Mouse (Mus musculus) spleen, adult 2 months (tissue): ENCODE measurements around the gene Tmod2. TPM values are rescaled to one million over a fixed set of nuclear protein-coding genes. Genes with fewer than 3 reads are reported as not detected.

Source experiments
- DNase-seq, 2 experiments: peaks; one replicate each; pipeline versions ENCODE4 v3.0.0 to v3.0.0-alpha.2; 2012 to 2021; ENCODE audit warnings: low spot score in 2 of 2, low read depth in 1 of 2
- H3K27ac ChIP-seq: fragments of 200-500 bp; 2 replicates; pipeline ENCODE4 v1.5.1; 2012; ENCODE audit warnings: low read length, inconsistent platforms; ENCODE audit not compliant: insufficient read depth
- H3K27me3 ChIP-seq: fragments of 200-500 bp; 2 replicates; pipeline ENCODE4 v1.6.1; 2012; ENCODE audit warnings: mild to moderate bottlenecking, moderate library complexity, low read length, inconsistent platforms; ENCODE audit not compliant: control insufficient read depth, insufficient read depth
- H3K36me3 ChIP-seq: fragments of 200-500 bp; 2 replicates; pipeline ENCODE4 v1.6.1; 2012; ENCODE audit warnings: mild to moderate bottlenecking, low read length, inconsistent platforms; ENCODE audit not compliant: control insufficient read depth, insufficient read depth
- H3K4me1 ChIP-seq: fragments of 200-500 bp; 2 replicates; pipeline ENCODE4 v1.6.1; 2011; ENCODE audit warnings: inconsistent platforms; ENCODE audit not compliant: control insufficient read depth, insufficient read depth, insufficient read length
- H3K4me3 ChIP-seq: fragments of 200-500 bp; 2 replicates; pipeline ENCODE4 v1.5.1; 2011; ENCODE audit warnings: mild to moderate bottlenecking, inconsistent platforms; ENCODE audit not compliant: insufficient read depth, insufficient read length; ENCODE audit errors: extremely low read depth
- CTCF ChIP-seq: fragments of 200-500 bp; IDR thresholded peaks from 2 replicates; pipeline ENCODE4 v1.5.1; 2011; ENCODE audit warnings: mild to moderate bottlenecking, inconsistent platforms; ENCODE audit not compliant: insufficient read depth, insufficient read length, insufficient replicate concordance; ENCODE audit errors: extremely low read depth
- POLR2A ChIP-seq: fragments of 200-500 bp; IDR thresholded peaks from 2 replicates; pipeline ENCODE4 v1.6.1; 2011; ENCODE audit warnings: low read depth, low read length, inconsistent platforms
- WGBS: fragments of 180-500 bp; shearing (Covaris S2); methylation state at CpG from one replicate; pipeline ENCODE4 v1.1.7; 2018; 5-methylcytosine and 5-hydroxymethylcytosine counted together
- polyA plus RNA-seq: library from polyadenylated mRNA; depleted of rRNA; stranded (reverse); fragments of >200 nt; gene quantifications from 2 replicates; pipeline ENCODE4 v1.2.3, GENCODE M21; 2012

Tmod2 gene
- polyA plus RNA-seq, 1 experiment = 0.19 TPM

- WGBS = 78% methylated on average over 6 of the region's 6 CpGs
- H3K4me3 ChIP-seq = no peak overlapping the region
- no peaks in the 10 kb centered on the region for H3K27me3 ChIP-seq
- no peak for DNase-seq
- TF ChIP-seq POLR2A = no peak
- no peak for TF ChIP-seq CTCF
- H3K27ac ChIP-seq = no peak overlapping the region
- H3K4me1 ChIP-seq = peaks cover 2% of the 10 kb centered on the region; the same call in 1 of the 2 replicates
- H3K36me3 ChIP-seq = no peaks in the 10 kb centered on the region
Measured at GRCm38 (mm10) chr9:75563622-75564021, 47.5 kb downstream of the Tmod2 start.

- no peaks in the 10 kb centered on the region for H3K27me3 ChIP-seq
- 83% methylated on average over 2 of the region's 2 CpGs for WGBS
- no peak for DNase-seq
- H3K4me3 ChIP-seq = no peak overlapping the region
- TF ChIP-seq CTCF (no peak), POLR2A (no peak)
- H3K27ac ChIP-seq = no peak overlapping the region
- peaks cover 2% of the 10 kb centered on the region; the same call in 1 of the 2 replicates for H3K4me1 ChIP-seq
- no peaks in the 10 kb centered on the region for H3K36me3 ChIP-seq
Measured at GRCm38 (mm10) chr9:75563176-75563575, 47.9 kb downstream of the Tmod2 start.

- H3K4me1 ChIP-seq = peaks cover 5% of the 10 kb centered on the region
- no peaks in the 10 kb centered on the region for H3K27me3 ChIP-seq
- no peak for TF ChIP-seq POLR2A
- TF ChIP-seq CTCF = no peak
- H3K4me3 ChIP-seq = no peak overlapping the region
- 89% methylated on average over 13 of the region's 13 CpGs for WGBS
- no peaks in the 10 kb centered on the region for H3K36me3 ChIP-seq
- DNase-seq = no peak
- no peak overlapping the region for H3K27ac ChIP-seq
Measured at GRCm38 (mm10) chr9:75561040-75561669, 50.0 kb downstream of the Tmod2 start.

GRCm38 (mm10) chr9:75560353-75560752, 50.8 kb downstream of the Tmod2 start:
- TF ChIP-seq POLR2A (no peak), CTCF (no peak)
- H3K4me3 ChIP-seq = no peak overlapping the region
- H3K36me3 ChIP-seq = no peaks in the 10 kb centered on the region
- H3K4me1 ChIP-seq = peaks cover 7% of the 10 kb centered on the region
- no peak for DNase-seq
- no peak overlapping the region for H3K27ac ChIP-seq
- no peaks in the 10 kb centered on the region for H3K27me3 ChIP-seq

- peak within 1 kb of the TSS; percentile 90 for H3K4me3 ChIP-seq
- peak; percentile 86 to 96 for DNase-seq
- H3K4me1 ChIP-seq = peaks cover 11% of the 10 kb centered on the region
- WGBS = 3% methylated on average over 21 of the region's 21 CpGs
- no peaks in the 10 kb centered on the region for H3K36me3 ChIP-seq
- TF ChIP-seq CTCF (no peak), POLR2A (peak; percentile 89)
- no peaks in the 10 kb centered on the region for H3K27me3 ChIP-seq
- H3K27ac ChIP-seq = peak within 1 kb of the TSS; percentile 94
Measured at GRCm38 (mm10) chr9:75559512-75560012, 51.6 kb downstream of the Tmod2 start, which contains the start of gene Tmod3. Gene Tmod3, minus strand, starts transcription at chr9:75559657.

GRCm38 (mm10) chr9:75558812-75559511, 52.2 kb downstream of the Tmod2 start:
- Histone ChIP-seq H3K27me3 (no peaks in the 10 kb centered on the region), H3K36me3 (no peaks in the 10 kb centered on the region), H3K4me3 (peak overlapping the region; percentile 90), H3K4me1 (peaks cover 11% of the 10 kb centered on the region), H3K27ac (peak overlapping the region; percentile 94)
- DNase-seq = no peak
- TF ChIP-seq CTCF = no peak
- no peak for TF ChIP-seq POLR2A
- WGBS = under 1% methylated on average over 45 of the region's 47 CpGs

- Histone ChIP-seq H3K4me1 (peaks cover 11% of the 10 kb centered on the region), H3K27ac (no peak overlapping the region), H3K27me3 (no peaks in the 10 kb centered on the region), H3K36me3 (no peaks in the 10 kb centered on the region), H3K4me3 (peak overlapping the region; percentile 90)
- no peak for DNase-seq
- no peak for TF ChIP-seq POLR2A
- WGBS = 16% methylated on average over 3 of the region's 3 CpGs
Measured at GRCm38 (mm10) chr9:75558360-75558759, 52.8 kb downstream of the Tmod2 start.
